24 mouse cellular contexts compared by ENCODE assay signal in the genomic region with DNA sequence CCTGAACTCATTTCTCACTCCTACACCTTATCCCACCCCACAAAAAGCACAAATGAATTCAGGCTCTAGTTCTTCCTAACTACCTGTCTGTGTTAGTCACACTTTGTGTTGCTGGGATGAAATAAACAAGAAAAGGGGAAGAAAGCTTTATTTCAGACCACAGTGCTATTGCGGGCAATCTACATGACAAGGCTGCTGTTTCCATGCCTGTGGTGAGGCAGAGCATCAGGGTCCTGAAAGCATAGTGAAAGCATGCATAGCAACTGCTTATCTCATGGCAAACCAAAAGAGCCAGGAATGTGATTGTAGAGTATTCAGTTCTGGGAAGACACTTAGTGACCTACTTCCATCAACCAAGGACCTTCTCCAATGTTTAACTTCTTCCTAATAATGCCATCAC. TPM values are rescaled to one million over a fixed set of nuclear protein-coding genes. Genes with fewer than 3 reads are reported as not detected.
DNase-seq lines count a peak whose midpoint lies in the region; ATAC-seq lines count a peak whose summit lies in the region.
"Had no signal": no experiment of that assay in that cellular context is flagged by ENCODE, and none has a peak within 500 bp of the region (broad histone marks: within the 10 kb centered on the region; RNA-seq: fewer than 3 reads in every experiment).

No protein-coding gene starts in this region.

- ATAC-seq in midbrain, embryonic 11.5 days (ENCODE audit: low FRiP score): no peak
- no peak for ATAC-seq in midbrain, embryonic 16.5 days
- ATAC-seq in hematopoietic stem cell, adult 5-6 weeks (replicated peaks in 1 of 2; ENCODE audit: insufficient read depth in 1 of 2, low FRiP score in 2 of 2, low TSS enrichment in 1 of 2, low read depth in 1 of 2, poor library complexity in 2 of 2, severe bottlenecking in 2 of 2): peak; percentile 98 to 100
- no peak for ATAC-seq in erythroblast, adult 5-6 weeks (replicated peaks; ENCODE audit: low FRiP score, poor library complexity, severe bottlenecking)
- ATAC-seq: CD4-positive, CD25-positive, alpha-beta regulatory T cell, adult 4 months; forebrain, embryonic 13.5 days; forebrain, embryonic 15.5 days; forebrain, postnatal 0 days had no signal

- no peak overlapping the region for H3K9ac ChIP-seq in midbrain, embryonic 11.5 days (ENCODE audit: low read length)
- no peak overlapping the region for H3K9ac ChIP-seq in midbrain, embryonic 16.5 days (ENCODE audit: low read depth, low read length)
- H3K9ac ChIP-seq: embryonic facial prominence, embryonic 13.5 days; embryonic facial prominence, embryonic 15.5 days; forebrain, embryonic 13.5 days; forebrain, embryonic 15.5 days; forebrain, postnatal 0 days had no signal

- no peak overlapping the region for H3K4me3 ChIP-seq in midbrain, embryonic 11.5 days (ENCODE audit: low read depth, low read length)
- no peak overlapping the region for H3K4me3 ChIP-seq in midbrain, embryonic 16.5 days (ENCODE audit: low read depth, low read length)
- H3K4me3 ChIP-seq: embryonic facial prominence, embryonic 13.5 days; embryonic facial prominence, embryonic 15.5 days; forebrain, embryonic 13.5 days; forebrain, embryonic 15.5 days had no signal

- WGBS in midbrain, embryonic 11.5 days: 86% methylated on average over 1 of the region's 1 CpGs
- 96% methylated on average over 1 of the region's 1 CpGs for WGBS in midbrain, embryonic 16.5 days

- H3K27ac ChIP-seq in midbrain, embryonic 11.5 days (ENCODE audit: low read depth, low read length): no peak overlapping the region
- H3K27ac ChIP-seq in midbrain, embryonic 16.5 days (ENCODE audit: low read length): no peak overlapping the region
- H3K27ac ChIP-seq: embryonic facial prominence, embryonic 13.5 days; embryonic facial prominence, embryonic 15.5 days; forebrain, embryonic 13.5 days; forebrain, embryonic 15.5 days had no signal

- no peaks in the 10 kb centered on the region for H3K36me3 ChIP-seq in midbrain, embryonic 11.5 days (ENCODE audit: control insufficient read depth, insufficient read depth, low read length)
- H3K36me3 ChIP-seq in midbrain, embryonic 16.5 days (ENCODE audit: control insufficient read depth, insufficient read depth, low read length): no peaks in the 10 kb centered on the region
- H3K36me3 ChIP-seq: embryonic facial prominence, embryonic 13.5 days; embryonic facial prominence, embryonic 15.5 days; forebrain, embryonic 15.5 days had no signal

- peak; percentile 62 for DNase-seq in midbrain, embryonic 11.5 days (ENCODE audit: low spot score, missing footprints)
- peak; percentile 54 for DNase-seq in ZHBTc4 (ENCODE audit: low read depth, low spot score)
- no peak for DNase-seq in right cerebral cortex, adult 18-20 months
- no peak for DNase-seq in kidney, postnatal 36 days
- DNase-seq: adrenal gland, adult 2 months; adrenal gland, postnatal 10 days; adrenal gland, postnatal 36 days; B cell, adult 2 months; cerebellum, adult 11-12 months; cerebellum, adult 2 months; cerebellum, adult 9-10 months; cerebellum, postnatal 10 days; cerebellum, postnatal 25 days; embryo, embryonic 11 days; forebrain, postnatal 0 days had no signal

- no peak overlapping the region for H3K4me2 ChIP-seq in midbrain, embryonic 11.5 days
- H3K4me2 ChIP-seq in midbrain, embryonic 16.5 days (ENCODE audit: low read length): no peak overlapping the region
- H3K4me2 ChIP-seq: embryonic facial prominence, embryonic 13.5 days; embryonic facial prominence, embryonic 15.5 days; forebrain, embryonic 13.5 days; forebrain, embryonic 15.5 days had no signal

- H3K4me1 ChIP-seq in midbrain, embryonic 11.5 days (ENCODE audit: control insufficient read depth, insufficient read depth, low read length): no peaks in the 10 kb centered on the region
- no peaks in the 10 kb centered on the region for H3K4me1 ChIP-seq in midbrain, embryonic 16.5 days (ENCODE audit: control insufficient read depth, insufficient read depth, low read length)
- H3K4me1 ChIP-seq: embryonic facial prominence, embryonic 13.5 days; embryonic facial prominence, embryonic 15.5 days; forebrain, embryonic 13.5 days; forebrain, embryonic 15.5 days had no signal

- no peaks in the 10 kb centered on the region for H3K9me3 ChIP-seq in midbrain, embryonic 11.5 days (ENCODE audit: control insufficient read depth, low read length)
- H3K9me3 ChIP-seq in midbrain, embryonic 16.5 days (replicated peaks; ENCODE audit: control insufficient read depth, low read length, poor library complexity, severe bottlenecking): no peaks in the 10 kb centered on the region
- H3K9me3 ChIP-seq: embryonic facial prominence, embryonic 13.5 days; embryonic facial prominence, embryonic 15.5 days; forebrain, embryonic 13.5 days; forebrain, embryonic 15.5 days had no signal

- no peaks in the 10 kb centered on the region for H3K27me3 ChIP-seq in midbrain, embryonic 11.5 days (ENCODE audit: control insufficient read depth, insufficient read depth, low read length)
- H3K27me3 ChIP-seq in midbrain, embryonic 16.5 days (ENCODE audit: control insufficient read depth, insufficient read depth, low read depth, low read length): no peaks in the 10 kb centered on the region
- H3K27me3 ChIP-seq: CH12.LX; embryonic facial prominence, embryonic 13.5 days; embryonic facial prominence, embryonic 15.5 days; forebrain, embryonic 13.5 days; forebrain, embryonic 15.5 days had no signal

RNA-seq across cellular contexts. Expression of gene Trpc6, which starts 10.3 kb away (rescaled TPM):
- 1.1 and 2.0 TPM in 2 replicates for polyA plus RNA-seq in midbrain, embryonic 11.5 days (2014; fragmentation: Nextera tagmentation; extraction: Ambion mirVana)
- 0.49 and 0.76 TPM in 2 replicates for polyA plus RNA-seq in midbrain, embryonic 16.5 days (2015; fragmentation: Nextera tagmentation; extraction: Ambion mirVana)
- 20.4 and 22.2 TPM in 2 replicates for total RNA-seq in hematopoietic stem cell, adult 5-6 weeks (2017)
- total RNA-seq in erythroblast, adult 5-6 weeks (2015; ENCODE audit: low replicate concordance): 0.42 TPM in 1 of 2 replicates, not detected in the other
- 0.56 and 1.8 TPM in 2 replicates for total RNA-seq in erythroblast, adult 5-6 weeks (2017; ENCODE audit: low replicate concordance)
- polyA plus RNA-seq: CD4-positive, CD25-positive, alpha-beta regulatory T cell, adult 4 months had no signal

Comparison
In these comparisons a context has a peak if more than half of its experiments do, and no peak if none do; other contexts are left out.
1. ATAC-seq: peak in hematopoietic stem cell, adult 5-6 weeks (2 of 2); none in midbrain, embryonic 11.5 days (single experiment), midbrain, embryonic 16.5 days (single experiment) and erythroblast, adult 5-6 weeks (single experiment).
2. DNase-seq: peak in midbrain, embryonic 11.5 days (single experiment) and ZHBTc4 (single experiment); none in right cerebral cortex, adult 18-20 months (single experiment) and kidney, postnatal 36 days (0 of 2).